Mouse (Mus musculus) frontal cortex, adult (tissue): ENCODE measurements around the gene Rtcb.

ENCODE experiments used
- ATAC-seq: cut with Nextera tagmentation; 2 replicates; pipeline ENCODE4 v1.9.2; 2017; ENCODE audit warnings: mild to moderate bottlenecking, moderate library complexity, mixed read lengths; ENCODE audit not compliant: low TSS enrichment

Gene Rtcb

DNA sequence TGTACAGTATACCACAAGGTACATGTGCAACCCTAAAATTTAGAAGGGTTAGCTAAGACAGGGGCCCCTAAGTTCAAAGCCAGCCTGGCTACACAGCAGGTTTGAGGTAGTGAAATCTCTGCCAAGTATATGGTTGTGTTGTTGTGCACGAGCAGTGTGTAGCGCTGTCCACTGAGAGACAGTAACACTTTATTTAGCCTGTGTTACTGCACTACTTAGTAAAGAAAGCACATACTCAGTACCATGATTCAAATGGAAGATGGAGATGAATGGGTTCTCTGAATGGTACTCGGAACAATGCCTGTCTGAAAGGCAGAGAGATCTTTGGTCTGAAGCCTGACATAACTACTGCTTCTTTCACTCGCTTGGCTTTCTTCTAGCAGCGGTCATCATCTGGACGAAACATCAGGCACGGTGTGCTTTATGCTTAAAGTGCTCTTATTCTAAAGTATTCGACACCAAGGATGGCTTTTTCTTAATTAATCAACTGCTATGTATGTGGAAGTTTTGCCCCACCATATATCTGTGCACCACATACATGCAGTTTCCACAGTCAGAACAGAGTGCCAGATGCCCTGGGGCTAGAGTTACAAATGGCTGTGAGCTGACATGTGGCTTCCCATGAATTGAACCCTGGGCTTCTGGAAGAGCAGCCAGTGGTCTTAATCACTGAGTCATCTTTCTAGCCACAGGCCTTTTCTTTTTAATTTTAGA is 9.0 kb downstream of the Rtcb start:
- ATAC-seq = no peak

DNA sequence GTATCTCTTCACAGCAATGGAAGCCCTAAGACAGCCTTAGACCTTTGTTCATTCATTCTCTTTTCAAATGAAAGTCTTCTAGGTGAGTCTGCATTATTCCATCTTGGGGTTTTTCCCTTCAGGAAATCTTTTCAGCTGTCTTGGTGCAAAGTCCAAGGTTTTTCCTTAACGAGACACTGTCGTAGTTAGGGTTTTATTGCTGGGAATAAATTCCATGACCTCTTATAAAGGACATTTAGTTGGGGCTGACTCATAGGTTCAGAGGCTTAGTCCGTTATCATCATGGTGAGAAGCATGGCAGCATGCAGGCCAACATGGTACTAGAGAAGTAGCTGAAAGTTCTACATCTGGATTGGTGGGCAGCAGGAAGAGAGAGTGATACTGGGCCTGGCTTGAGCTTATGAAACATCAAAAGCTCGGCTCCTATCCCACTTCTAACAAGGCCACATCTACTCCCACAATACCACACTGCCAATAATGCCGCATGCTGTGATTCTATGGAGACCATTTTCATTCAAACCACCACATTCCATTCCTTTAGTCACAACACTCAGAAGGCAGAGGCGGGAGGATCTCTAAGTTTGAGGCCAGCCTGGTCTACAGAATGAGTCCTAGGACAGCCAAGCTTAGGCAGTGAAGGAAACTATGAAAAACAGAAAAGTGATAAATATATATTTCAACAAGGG is 21.2 kb downstream of the Rtcb start:
- no peak for ATAC-seq

DNA sequence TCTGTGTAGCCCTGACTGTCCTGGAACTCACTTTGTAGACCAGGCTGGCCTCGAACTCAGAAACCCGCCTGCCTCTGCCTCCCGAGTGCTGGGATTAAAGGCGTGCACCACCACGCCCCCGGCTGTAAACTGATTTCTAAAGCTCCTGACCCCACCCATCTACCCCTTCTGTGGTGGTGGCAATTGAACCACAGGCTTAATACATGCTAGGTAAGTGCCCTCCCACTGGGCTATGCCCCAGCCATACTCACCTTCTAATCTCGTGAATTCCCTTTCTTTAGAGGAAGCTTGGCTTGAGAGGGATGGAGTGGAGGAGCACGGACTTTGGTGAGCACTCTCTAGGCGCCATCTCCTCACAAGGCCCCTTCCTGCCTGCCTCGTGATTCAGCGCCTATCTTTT is 27.7 kb downstream of the Rtcb start:
- ATAC-seq = no peak

DNA sequence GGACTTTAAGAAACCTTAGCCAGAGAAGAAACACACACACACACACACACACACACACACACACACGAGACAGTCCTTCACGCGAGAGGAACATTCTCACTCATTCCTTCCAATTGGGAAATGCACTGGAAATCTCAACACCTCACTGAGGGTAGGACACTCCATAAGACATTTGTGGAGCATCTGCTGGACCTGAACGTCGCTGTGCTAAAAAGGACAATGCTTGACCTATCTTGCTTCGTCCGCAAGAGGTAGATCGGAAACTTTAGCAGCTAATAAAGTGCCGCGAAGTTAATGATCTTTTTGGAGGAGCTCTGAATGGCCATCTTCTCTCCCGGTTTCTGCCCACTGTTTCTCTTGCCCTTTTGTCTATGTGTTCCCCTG is 28.4 kb downstream of the Rtcb start:
- ATAC-seq = no peak

DNA sequence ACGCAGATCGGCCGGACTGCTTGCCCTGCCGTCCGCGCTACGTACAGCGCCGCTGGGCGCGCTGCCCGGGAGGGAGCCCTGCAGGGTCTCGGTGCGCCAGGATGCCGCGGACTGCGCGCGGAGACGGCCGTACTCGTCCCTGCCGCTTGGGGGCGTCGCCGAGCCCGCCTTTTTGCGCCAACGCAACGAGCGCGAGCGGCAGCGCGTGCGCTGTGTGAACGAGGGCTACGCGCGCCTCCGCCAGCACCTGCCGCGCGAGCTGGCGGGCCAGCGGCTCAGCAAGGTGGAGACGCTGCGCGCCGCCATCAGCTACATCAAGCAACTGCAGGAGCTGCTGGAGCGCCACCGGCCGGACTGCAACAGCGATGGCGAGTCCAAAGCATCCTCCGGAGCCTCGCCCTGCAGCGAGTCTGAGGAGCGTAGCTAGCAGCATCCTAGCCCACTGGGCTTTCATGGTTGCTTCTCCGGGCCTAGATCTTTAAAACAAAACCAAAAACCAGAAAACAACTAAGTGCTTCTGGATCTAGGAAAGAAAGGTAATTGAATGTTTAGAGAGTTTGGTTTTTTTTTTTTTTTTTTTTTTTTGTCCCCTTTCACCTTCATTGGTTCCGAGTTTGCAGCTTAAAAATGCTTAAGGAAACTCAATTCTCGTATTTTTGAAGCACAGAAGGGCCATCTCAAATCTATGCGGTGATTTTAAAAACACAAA is 29.0 kb downstream of the Rtcb start:
- ATAC-seq = peak; percentile 96

DNA sequence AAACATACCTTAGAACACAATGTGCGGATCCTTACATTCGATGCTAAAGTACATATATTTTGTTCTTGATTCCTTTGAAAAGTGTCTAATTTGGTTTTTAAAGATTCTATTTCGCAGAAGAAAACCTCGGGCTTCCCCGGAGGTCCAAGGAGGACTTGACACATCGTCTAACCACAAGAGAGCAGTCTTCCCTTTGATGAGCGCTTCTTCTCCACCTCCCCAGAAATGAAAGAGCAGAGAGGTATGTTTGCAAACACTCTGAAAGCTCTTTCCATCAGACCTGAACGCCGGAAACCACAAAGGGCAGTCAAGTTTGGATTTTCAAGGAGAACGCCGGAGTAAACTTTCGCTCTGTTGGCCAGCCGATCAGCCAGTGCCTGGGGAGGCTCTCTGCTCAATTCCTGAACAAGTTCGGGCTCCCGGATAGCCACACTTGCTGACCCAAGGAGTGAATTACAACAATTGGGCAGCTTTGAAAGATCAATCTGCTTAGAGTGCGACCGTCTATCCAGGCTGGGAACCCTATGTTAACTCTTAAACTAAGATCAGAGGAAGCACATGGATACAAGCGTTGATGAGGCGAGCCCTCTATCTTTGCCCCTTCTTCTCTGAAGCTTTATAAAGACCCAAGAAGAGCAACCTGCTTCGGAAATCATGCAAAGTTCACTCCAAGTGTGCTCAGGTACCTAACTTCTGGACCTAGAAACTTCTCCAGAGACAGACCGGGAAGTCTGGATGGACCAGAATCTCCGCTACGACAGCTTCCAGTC is 29.8 kb downstream of the Rtcb start, which contains the start of gene Ascl4:
Ascl4 (plus strand) TSS at position 6 of the 770 bp plus-strand sequence.
- peak; percentile 45; the same call in 1 of the 2 replicates for ATAC-seq

DNA sequence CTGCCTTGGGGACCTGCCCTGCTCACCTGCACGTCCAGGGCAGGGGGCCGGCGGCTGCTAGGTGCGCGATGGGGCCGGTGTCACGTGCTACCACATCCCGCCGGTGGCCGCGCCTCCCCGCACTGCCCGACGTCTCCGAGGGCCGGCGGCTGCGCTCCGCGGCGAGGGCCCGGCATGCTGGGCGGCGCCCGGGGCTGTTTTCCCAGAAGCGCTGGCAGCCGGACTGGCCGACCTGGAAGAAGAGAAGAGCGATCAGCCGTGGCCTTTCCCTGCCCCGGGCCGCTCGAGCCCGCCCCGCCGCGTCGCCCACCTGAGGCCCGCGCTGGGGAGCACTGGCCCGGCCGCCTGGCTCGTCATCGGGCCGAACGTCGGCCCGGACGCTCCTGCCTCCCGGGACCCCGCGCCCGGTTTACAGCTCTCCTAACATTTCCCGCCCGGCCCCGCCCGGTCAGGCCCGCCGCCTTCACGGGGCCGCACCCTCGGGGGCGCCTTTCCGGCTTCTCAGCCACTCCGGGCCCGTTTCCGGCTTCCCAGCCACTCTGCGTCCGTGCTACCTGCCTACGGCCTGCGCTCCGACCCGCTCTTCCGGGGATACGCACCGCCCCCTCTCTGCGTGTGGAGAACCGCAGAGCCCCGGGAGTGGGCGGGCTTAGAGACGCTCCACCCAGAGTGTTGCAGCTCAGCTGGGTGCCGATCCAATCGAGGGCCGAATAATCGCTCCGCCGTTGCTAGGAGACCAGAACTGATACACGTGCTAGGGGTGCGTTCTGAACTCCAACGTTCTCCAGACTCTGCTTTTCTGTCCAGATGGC is 40.9 kb downstream of the Rtcb start, which contains the start of gene Prdm4:
Prdm4 (minus strand) TSS at position 645 of the 812 bp plus-strand sequence.
- ATAC-seq = peak; percentile 98
